Mouse (Mus musculus) heart, adult 2 months (tissue): ENCODE data around the gene Rab3gap2.

Experiments used
- CTCF ChIP-seq: fragments of 200-600 bp; IDR thresholded peaks from 2 replicates; pipeline ENCODE4 v1.8.1; 2022; ENCODE audit warnings: antibody characterized with exemption, mild to moderate bottlenecking, moderate library complexity
- EP300 ChIP-seq: fragments of 200-500 bp; IDR thresholded peaks from 2 replicates; pipeline ENCODE4 v1.6.1; 2011; ENCODE audit warnings: low read depth, low read length, control low read depth; ENCODE audit not compliant: insufficient read depth

DNA sequence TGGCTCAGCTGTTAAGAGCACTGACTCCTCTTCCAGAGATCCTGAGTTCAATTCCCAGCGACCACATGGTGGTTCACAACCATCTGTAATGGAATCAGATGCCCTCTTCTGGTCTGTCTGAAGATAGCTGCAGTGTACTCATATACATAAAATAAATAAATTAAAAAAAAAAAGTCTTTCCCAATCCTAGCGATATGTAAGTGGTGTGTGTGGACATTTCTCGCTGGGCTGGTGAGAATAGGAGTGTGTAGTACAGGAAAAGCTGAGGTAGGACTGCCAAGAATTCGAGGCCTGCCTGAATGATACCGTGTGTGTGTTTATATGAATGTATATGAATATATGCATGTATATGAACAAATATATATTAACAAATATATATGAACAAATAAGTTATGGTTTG lies 127.4 kb downstream of the Rab3gap2 start:
- no peak for TF ChIP-seq CTCF
- no peak for TF ChIP-seq EP300
